Mouse (Mus musculus) G1E-ER4 (cell line): ENCODE data around the gene 4931428L18Rik. TPM values are rescaled to one million over a fixed set of nuclear protein-coding genes. Genes with fewer than 3 reads are reported as not detected.

ENCODE experiments used
- GATA1 ChIP-seq: IDR thresholded peaks from one replicate; pipeline ENCODE4 v1.8.0; 2012; ENCODE audit warnings: low read length, inconsistent platforms
- polyA plus RNA-seq: library from polyadenylated mRNA; stranded (reverse); fragments of >175 nt; gene quantifications from 2 replicates; pipeline ENCODE4 v1.2.3, GENCODE M21; 2012

Gene 4931428L18Rik
- not detected in 2 replicates for polyA plus RNA-seq

DNA sequence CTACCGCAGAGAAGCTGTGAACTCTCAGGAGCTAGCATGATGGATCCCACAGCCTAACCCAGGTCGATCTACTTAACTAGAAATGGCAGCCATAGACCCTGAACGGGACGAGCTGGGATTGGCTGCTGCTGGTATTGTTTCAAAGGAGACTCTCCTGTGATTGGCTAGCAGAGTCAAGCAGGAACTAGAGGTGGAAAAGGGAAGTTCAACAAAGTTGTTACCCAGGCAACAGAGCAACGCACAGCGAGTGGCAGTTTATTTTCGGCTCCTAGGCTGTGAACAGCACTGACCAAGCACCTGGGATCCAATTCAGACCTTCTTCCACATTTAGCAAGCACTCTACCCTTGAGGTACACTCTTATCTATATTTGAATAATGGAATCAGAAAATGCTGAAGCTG is at the start of gene 4931428L18Rik, which contains the start of gene Pih1d3:
Gene 4931428L18Rik, minus strand, starts transcription at position 121 of the 400 bp plus-strand sequence.
Gene Pih1d3, plus strand, starts transcription at position 275 of the 400 bp plus-strand sequence.
- TF ChIP-seq GATA1: no peak

DNA sequence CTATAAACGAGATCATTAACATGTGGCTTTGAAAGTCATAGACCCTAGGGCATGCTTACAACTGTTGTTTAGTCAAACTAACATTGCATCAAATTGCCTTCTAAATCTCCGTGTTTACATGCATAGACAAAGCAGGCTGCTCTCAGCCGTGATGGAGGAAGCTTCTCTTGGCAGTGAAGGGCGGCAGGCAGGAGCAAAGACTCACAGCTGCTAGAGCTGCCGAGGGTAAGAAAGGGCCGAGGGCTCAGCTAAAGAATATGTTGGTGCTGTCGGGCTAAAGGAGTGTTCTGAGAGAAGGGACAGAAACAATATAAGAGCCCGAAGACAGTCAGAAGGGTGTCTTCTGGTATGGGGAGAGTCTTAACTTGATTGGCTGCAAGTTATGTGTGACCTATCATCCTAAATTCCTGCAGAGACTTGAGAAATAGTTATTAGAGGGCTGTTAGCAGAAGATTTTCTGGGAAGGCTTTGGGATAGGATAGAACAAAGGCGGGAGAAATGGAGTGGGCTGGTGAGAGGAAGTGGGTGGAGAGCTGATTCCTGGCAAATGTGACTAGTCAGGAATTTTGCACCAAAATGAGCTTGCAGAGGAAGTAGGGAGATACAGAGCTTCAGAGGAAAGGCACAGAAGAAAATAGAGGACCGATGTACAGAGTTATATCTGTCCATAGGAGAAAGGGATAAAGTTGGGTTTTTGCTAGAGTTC is 37.9 kb upstream of the 4931428L18Rik start:
- no peak for TF ChIP-seq GATA1

DNA sequence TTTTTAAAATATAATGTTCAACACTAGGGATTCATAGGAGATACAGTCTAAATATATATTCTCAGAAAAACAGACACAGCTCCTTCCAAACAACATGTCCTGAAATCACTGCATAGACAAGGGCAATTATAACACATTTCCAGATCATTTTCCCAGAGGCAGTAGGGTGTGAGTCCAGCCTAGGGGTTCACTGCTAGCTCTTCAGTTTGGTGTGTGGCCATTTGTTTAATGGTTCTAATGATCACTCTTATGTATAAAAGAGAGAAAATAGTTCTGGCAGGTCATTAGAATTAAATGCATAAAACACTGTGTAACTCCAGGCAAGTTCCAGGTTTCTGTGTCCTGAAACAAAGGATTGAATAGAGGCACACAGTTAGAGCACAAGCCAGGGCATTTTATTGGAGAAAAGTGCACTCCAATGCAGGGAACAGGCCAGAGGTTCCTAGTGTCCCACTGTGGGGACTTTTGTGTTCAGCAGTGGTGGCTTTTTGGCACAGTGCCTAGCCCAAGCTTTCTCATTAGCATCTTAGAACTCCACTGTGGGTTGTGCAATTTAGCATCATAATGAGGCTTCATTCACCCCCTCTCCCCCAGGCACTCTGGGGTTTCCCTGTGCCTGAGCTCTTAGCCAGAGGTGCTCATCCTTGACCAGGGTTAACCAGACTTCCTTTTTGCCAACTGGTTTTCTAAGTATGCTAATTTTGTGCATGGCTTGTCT is 11.0 kb upstream of the 4931428L18Rik start:
- TF ChIP-seq GATA1: no peak

DNA sequence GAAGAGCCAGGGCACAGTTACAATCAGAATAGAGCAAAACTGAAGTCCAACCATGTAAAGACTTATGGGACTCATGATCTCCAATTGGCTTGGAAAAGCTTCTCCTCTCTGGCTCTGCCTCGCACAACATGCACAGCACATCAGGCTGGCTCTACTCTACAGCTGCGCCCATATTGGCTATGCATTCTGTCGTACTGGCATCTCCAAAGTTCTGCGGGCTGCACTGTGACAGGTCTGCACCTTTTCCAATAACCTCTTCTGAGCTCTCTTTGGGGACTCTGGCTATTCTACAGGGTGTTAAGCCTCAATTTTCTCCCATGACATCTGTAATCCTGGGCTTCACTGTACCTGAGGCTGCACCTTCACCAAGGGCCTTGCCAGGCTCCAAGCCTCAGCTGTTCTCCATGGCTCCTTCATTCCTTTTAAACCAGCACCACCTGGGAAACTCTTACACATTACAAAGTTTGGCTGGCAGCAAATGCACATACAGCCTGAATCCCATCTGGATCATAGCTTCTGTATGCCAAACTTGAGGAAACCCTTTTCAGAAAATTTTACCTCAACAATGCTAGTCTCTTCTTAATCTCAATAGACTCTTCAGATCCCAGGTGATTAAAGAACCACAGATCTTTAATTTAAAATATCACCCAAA is 1.8 kb downstream of the 4931428L18Rik start:
- no peak for TF ChIP-seq GATA1

DNA sequence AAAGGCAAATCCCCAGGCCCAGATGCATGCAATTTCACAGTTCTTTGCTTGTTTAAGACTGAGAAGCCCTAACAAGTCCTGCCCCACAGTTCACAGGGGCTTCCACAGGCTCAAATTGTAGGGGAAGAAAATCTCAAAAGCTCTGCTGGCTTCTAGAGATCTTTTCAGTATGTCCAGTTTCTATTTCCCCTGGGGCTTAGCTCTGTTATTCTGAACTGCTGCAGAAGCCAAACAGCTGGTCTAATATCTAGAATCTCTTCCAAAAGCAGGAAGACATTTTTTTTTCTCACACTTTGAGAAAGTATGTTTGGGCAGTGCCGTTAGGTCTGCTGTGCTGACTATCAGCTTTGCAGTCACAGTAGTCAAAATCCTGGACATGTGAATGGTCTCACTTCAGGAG is 7.7 kb downstream of the 4931428L18Rik start:
- TF ChIP-seq GATA1: no peak

DNA sequence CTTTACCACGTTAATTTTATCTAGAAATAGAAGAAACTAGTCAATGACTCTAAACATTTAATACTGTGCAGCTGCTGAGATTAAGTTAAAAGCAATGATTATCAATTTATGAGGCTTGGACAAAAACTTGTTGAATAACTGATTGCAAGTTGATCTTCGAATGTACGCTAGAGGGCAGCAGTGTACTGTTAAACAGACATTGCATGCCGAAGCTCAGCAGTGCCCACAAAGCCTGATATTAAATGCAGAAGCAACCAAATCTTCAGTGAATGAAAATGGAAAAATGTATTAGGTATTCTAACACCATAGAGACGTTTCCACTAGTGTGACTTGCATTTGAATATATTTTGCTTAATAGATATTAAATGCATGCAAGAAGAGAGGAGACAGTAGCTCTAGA is 12.3 kb downstream of the 4931428L18Rik start:
- no peak for TF ChIP-seq GATA1

DNA sequence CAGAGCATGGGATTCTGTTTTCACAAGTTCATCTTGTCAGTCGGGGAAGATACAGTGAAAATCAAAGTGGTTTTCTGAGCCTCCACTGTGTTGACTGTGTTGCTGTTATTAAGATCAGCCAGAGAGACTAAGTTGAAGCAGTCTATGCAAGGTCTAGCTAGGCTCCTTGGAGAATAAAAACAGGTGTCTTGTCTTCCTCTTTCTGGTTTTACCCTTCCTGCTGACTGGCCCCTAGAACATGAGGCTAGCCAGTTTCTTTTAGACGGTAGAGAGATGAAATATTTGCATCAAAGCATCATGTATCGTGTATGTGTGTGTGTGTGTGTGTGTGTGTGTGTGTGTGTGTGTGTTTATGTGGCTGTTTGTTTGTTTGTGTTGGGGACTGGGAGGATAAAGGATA is 16.7 kb downstream of the 4931428L18Rik start:
- no peak for TF ChIP-seq GATA1

DNA sequence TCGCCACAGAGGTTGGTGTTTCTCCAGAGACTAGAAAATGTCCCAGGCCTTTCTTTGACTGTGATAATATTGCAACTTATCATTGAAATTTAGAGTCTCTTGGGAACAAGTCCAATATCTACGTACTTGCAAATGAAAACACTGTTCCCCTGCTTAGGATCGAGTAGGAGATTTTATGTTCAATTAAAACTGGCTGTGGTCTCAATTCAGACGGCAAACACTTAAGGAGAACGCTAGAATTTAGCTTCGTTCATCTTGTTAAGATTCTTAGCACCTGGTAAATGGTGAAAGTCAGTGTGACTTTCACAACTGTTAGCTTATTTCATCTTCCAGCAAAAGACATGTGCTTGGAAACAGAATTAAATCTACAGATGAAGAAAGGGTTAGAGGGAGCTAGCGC is 17.1 kb downstream of the 4931428L18Rik start:
- TF ChIP-seq GATA1: no peak

DNA sequence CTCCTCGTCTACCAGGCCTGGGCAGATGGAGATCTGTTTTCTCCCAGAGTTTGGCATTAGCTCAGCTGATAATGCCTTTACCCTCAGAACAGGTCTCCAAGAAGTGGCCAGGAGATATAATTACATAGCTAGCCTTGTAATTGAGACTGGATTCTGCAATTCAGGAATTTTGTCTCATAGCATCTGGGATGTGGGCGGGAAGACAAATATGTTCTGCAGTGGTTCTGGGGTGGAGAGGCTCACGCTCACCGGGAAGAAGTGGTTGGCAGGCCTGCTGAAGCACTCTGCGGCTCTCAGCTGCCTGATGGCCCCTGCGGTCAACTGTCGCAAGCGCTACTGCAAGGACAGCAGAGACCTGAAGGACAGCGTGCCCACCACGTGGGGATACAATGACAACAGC is 18.7 kb downstream of the 4931428L18Rik start:
- no peak for TF ChIP-seq GATA1

DNA sequence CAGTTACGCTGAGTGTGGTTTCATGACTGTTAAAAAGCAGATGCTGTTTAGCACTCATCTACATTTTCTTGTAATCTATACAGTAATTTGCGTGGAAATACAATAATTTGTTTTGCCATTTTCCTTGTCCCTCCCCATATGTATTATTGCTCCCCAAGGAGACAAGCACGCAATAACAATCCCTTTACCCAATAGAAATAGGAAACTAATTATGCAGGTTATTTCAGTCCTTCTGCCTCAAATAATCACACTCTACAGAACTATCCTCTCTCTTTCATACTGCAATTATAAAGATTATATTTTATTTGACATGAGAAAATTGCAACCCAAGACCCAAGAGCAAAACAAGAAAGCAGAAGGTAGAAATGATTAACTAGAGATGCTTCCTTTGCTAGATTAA is 25.5 kb downstream of the 4931428L18Rik start:
- no peak for TF ChIP-seq GATA1

DNA sequence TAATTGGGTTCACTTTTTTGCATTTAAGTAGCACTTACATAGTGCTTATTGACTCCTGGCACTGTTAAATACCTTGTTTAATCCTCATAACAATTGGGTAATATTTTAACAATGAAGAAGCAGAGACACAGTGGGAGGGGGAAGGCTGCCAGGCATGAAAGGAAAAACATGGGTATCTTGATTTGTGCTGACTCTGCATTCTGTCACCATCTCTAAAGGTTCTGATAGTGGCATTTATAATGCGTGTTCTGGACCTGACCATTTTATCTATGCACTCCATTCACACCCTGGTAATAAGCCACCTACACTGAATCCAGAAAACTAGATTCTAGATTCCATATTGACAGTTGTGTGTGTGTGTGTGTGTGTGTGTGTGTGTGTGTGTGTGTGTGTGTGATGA is 26.9 kb downstream of the 4931428L18Rik start:
- no peak for TF ChIP-seq GATA1

DNA sequence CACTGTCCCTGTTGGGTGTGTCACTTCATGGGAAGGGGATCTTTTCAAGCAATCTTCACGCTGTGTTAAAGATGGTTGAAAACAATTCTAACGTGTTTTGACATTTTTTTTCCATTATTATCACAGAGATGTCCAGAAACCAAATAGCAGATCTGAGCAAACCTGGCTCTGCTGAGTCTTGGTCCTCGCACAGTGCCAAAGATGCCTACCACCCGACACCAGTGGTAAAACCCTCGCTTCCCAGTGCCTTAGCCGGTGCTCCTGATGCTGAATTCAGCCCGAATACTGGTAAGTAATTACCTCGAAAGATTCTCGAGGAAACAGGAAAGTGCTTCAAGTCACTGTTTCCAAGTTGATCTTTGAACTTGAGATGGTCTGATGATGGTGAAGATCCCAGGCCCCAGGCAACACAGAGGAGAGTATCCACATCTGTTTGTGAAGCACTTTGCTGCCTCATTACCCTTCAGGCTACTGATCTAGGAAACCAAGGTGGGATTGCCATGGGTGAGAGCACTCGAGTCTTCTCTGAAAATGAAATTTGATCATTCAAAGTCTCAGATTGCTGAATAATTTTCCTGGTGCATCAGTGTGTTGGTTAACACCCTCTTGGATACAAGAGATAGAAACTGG is 32.1 kb downstream of the 4931428L18Rik start:
- TF ChIP-seq GATA1: no peak

DNA sequence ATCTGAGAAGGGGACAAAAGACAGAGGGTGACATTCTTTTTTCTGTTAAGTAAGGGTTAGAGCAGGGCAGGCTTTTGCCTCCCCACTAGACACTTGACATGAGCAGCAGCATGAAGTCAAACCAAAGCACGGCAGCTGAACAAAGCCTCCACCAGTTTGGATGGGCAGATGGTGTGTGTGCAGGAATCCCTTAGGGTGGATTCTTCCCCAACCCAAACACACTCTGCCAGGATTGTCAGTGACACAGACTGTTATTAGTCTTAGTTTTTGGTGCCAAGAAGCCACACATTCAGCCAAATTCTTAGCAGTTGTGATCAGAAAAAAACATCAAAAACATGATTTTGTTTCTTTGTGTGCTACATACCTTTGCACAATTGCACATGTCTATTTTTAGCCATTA is 44.2 kb downstream of the 4931428L18Rik start:
- no peak for TF ChIP-seq GATA1

DNA sequence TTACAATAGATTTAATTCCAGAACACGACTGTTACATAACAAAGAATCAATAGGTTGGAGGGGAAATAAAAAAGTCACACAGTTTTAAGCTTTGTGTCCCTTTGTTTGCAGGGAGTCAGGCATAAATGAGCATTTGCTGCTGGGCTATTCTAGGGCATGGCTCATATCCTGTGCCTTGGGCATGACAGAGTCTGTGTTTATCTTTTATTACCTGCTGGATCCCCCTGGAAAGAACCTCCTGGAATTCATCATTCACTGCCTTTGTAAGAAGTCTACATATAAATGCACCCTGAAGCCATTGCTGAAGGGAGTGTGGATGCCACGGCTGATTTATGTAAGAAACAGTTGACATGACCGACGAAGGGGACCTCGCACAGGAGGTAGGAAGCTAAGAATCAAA is 46.4 kb downstream of the 4931428L18Rik start, which contains the start of gene Lgsn:
Gene Lgsn, plus strand, starts transcription at position 301 of the 400 bp plus-strand sequence.
- no peak for TF ChIP-seq GATA1

DNA sequence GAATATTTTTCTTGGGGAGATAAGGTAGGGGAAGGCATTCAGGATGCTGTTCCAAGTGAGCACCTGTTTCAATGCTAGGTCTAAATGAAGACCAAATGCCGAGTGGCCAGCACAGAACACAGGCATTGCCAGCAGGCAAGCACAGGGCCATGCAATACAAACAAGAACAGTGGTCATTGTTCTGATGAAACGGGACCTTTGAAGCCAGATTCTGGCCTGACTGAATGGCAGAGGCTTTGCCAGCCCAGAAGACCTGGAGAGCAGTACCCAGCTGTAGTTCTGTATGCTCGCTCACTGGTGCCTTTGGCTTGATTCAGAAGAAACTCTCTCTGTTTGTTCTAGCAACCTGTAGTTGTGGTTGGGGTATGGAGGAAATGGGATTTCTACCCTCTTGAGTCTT is 47.1 kb downstream of the 4931428L18Rik start:
- TF ChIP-seq GATA1: no peak
